Mouse (Mus musculus) stomach, embryonic 15.5 days (tissue): Measurements from ENCODE around the gene Rasa3. TPM values are rescaled to one million over a fixed set of nuclear protein-coding genes. Genes with fewer than 3 reads are reported as not detected.

ENCODE experiments used
- ATAC-seq: fragments of 200-750 bp; cut with Nextera tagmentation; 2 replicates; pipeline ENCODE4 v1.8.0; 2017; ENCODE audit warnings: low read depth, moderate number of reproducible peaks, moderate TSS enrichment; ENCODE audit not compliant: insufficient read depth, low FRiP score
- H3K27ac ChIP-seq: fragments of 300-500 bp; sonication (generic); 2 replicates; pipeline ENCODE4 v1.5.1; 2015; ENCODE audit warnings: mild to moderate bottlenecking, inconsistent platforms
- H3K27me3 ChIP-seq: fragments of 300-500 bp; sonication (generic); replicated peaks from 2 replicates; pipeline ENCODE4 v1.6.1; 2015; ENCODE audit warnings: inconsistent platforms
- H3K36me3 ChIP-seq: fragments of 300-500 bp; sonication (generic); 2 replicates; pipeline ENCODE4 v1.6.1; 2015; ENCODE audit warnings: inconsistent platforms
- H3K4me1 ChIP-seq: fragments of 300-500 bp; sonication (generic); 2 replicates; pipeline ENCODE4 v1.6.1; 2015; ENCODE audit warnings: inconsistent platforms
- H3K4me2 ChIP-seq: fragments of 300-500 bp; sonication (generic); 2 replicates; pipeline ENCODE4 v1.6.1; 2015; ENCODE audit warnings: mild to moderate bottlenecking, inconsistent platforms
- H3K4me3 ChIP-seq: fragments of 300-500 bp; sonication (generic); replicated peaks from 2 replicates; pipeline ENCODE4 v1.5.1; 2015; ENCODE audit warnings: inconsistent platforms
- H3K9ac ChIP-seq: fragments of 300-500 bp; sonication (generic); 2 replicates; pipeline ENCODE4 v1.6.1; 2015; ENCODE audit warnings: inconsistent platforms
- H3K9me3 ChIP-seq: fragments of 300-500 bp; sonication (generic); 2 replicates; pipeline ENCODE4 v1.6.1; 2016; ENCODE audit warnings: inconsistent platforms
- WGBS: fragments of 180-500 bp; shearing (Covaris S2); methylation state at CpG from one replicate; pipeline ENCODE4 v1.1.7; 2015; 5-methylcytosine and 5-hydroxymethylcytosine counted together
- polyA plus RNA-seq: library from polyadenylated mRNA; unstranded; fragments of >200 nt; fragmentation: Nextera tagmentation; extraction: Ambion mirVana; gene quantifications from 2 replicates; pipeline ENCODE4 v1.2.1, GENCODE M21; 2015

Rasa3 gene
- polyA plus RNA-seq, 1 experiment from 2014 or later: 26.0 TPM

GRCm38 (mm10) chr8:13684131-13684530 lies 6.7 kb upstream of the Rasa3 start:
- peaks cover 17% of the 10 kb centered on the region for H3K4me1 ChIP-seq
- 26% methylated on average over 7 of the region's 7 CpGs for WGBS
- no peak overlapping the region for H3K4me2 ChIP-seq
- no peak overlapping the region for H3K27ac ChIP-seq
- no peaks in the 10 kb centered on the region for H3K36me3 ChIP-seq
- no peak for ATAC-seq
- H3K4me3 ChIP-seq: no peak overlapping the region
- H3K9ac ChIP-seq: no peak overlapping the region
- H3K9me3 ChIP-seq: no peaks in the 10 kb centered on the region
- 0 out of 2 replicates have a peak, but pooled peaks cover 4% of the 10 kb centered on the region for H3K27me3 ChIP-seq

GRCm38 (mm10) chr8:13678182-13678581 lies 779 bp upstream of the Rasa3 start:
- Histone ChIP-seq H3K9ac (no peak overlapping the region), H3K27me3 (0 out of 2 replicates have a peak, but pooled peaks cover 6% of the 10 kb centered on the region), H3K4me2 (peak overlapping the region; percentile 86), H3K4me1 (peaks cover 20% of the 10 kb centered on the region), H3K9me3 (no peaks in the 10 kb centered on the region), H3K36me3 (no peaks in the 10 kb centered on the region), H3K4me3 (peak overlapping the region; percentile 72), H3K27ac (no peak overlapping the region)
- WGBS: 34% methylated on average over 8 of the region's 8 CpGs
- ATAC-seq: no peak

GRCm38 (mm10) chr8:13676701-13677412 lies 546 bp downstream of the Rasa3 start:
- peak overlapping the region; percentile 42 for H3K9ac ChIP-seq
- H3K36me3 ChIP-seq: no peaks in the 10 kb centered on the region
- H3K27ac ChIP-seq: peak overlapping the region; percentile 85
- peak; percentile 38 for ATAC-seq
- peaks cover 20% of the 10 kb centered on the region for H3K4me1 ChIP-seq
- no peaks in the 10 kb centered on the region for H3K9me3 ChIP-seq
- H3K4me3 ChIP-seq: peak overlapping the region; percentile 72
- H3K27me3 ChIP-seq: 0 out of 2 replicates have a peak, but pooled peaks cover 6% of the 10 kb centered on the region
- peak overlapping the region; percentile 86 for H3K4me2 ChIP-seq
- under 1% methylated on average over 47 of the region's 47 CpGs for WGBS

GRCm38 (mm10) chr8:13676302-13676700 lies 1.1 kb downstream of the Rasa3 start:
- H3K27me3 ChIP-seq: 0 out of 2 replicates have a peak, but pooled peaks cover 6% of the 10 kb centered on the region
- under 1% methylated on average over 12 of the region's 12 CpGs for WGBS
- H3K9me3 ChIP-seq: no peaks in the 10 kb centered on the region
- no peak for ATAC-seq
- H3K36me3 ChIP-seq: no peaks in the 10 kb centered on the region
- peaks cover 20% of the 10 kb centered on the region for H3K4me1 ChIP-seq
- H3K27ac ChIP-seq: peak overlapping the region; percentile 85
- H3K4me2 ChIP-seq: peak overlapping the region; percentile 86
- peak overlapping the region; percentile 72 for H3K4me3 ChIP-seq
- peak overlapping the region; percentile 42 for H3K9ac ChIP-seq

- 0 out of 2 replicates have a peak, but pooled peaks cover 6% of the 10 kb centered on the region for H3K27me3 ChIP-seq
- peak overlapping the region; percentile 72 for H3K4me3 ChIP-seq
- no peak for ATAC-seq
- WGBS: 38% methylated on average over 8 of the region's 8 CpGs
- H3K9me3 ChIP-seq: no peaks in the 10 kb centered on the region
- peak overlapping the region; percentile 86 for H3K4me2 ChIP-seq
- H3K36me3 ChIP-seq: no peaks in the 10 kb centered on the region
- peak overlapping the region; percentile 85 for H3K27ac ChIP-seq
- H3K9ac ChIP-seq: peak overlapping the region; percentile 42; the same call in 1 of the 2 replicates
- H3K4me1 ChIP-seq: peaks cover 27% of the 10 kb centered on the region
These were observed 1.9 kb downstream of the Rasa3 start for GRCm38 (mm10) chr8:13675524-13675923.

GRCm38 (mm10) chr8:13675121-13675520 lies 2.3 kb downstream of the Rasa3 start:
- peak overlapping the region; percentile 3; the same call in 1 of the 2 replicates for H3K9ac ChIP-seq
- H3K27ac ChIP-seq: peak overlapping the region; percentile 23; the same call in 1 of the 2 replicates
- 47% methylated on average over 4 of the region's 4 CpGs for WGBS
- peak overlapping the region; percentile 72 for H3K4me3 ChIP-seq
- peak overlapping the region; percentile 86 for H3K4me2 ChIP-seq
- H3K27me3 ChIP-seq: 0 out of 2 replicates have a peak, but pooled peaks cover 6% of the 10 kb centered on the region
- ATAC-seq: no peak
- peaks cover 30% of the 10 kb centered on the region for H3K4me1 ChIP-seq
- no peaks in the 10 kb centered on the region for H3K36me3 ChIP-seq
- no peaks in the 10 kb centered on the region for H3K9me3 ChIP-seq

- Histone ChIP-seq H3K4me2 (peak overlapping the region; percentile 86), H3K4me1 (peaks cover 30% of the 10 kb centered on the region), H3K4me3 (no peak overlapping the region), H3K27ac (peak overlapping the region; percentile 23), H3K36me3 (no peaks in the 10 kb centered on the region), H3K9ac (no peak overlapping the region), H3K9me3 (no peaks in the 10 kb centered on the region), H3K27me3 (0 out of 2 replicates have a peak, but pooled peaks cover 5% of the 10 kb centered on the region)
- WGBS: 53% methylated on average over 12 of the region's 12 CpGs
- no peak for ATAC-seq
These were observed 3.0 kb downstream of the Rasa3 start for GRCm38 (mm10) chr8:13674294-13675010.

GRCm38 (mm10) chr8:13673215-13673614 lies 4.2 kb downstream of the Rasa3 start:
- H3K4me3 ChIP-seq: no peak overlapping the region
- 68% methylated on average over 4 of the region's 4 CpGs for WGBS
- H3K27ac ChIP-seq: peak overlapping the region; percentile 19; the same call in 1 of the 2 replicates
- no peaks in the 10 kb centered on the region for H3K36me3 ChIP-seq
- H3K9ac ChIP-seq: no peak overlapping the region
- no peak for ATAC-seq
- no peaks in the 10 kb centered on the region for H3K27me3 ChIP-seq
- H3K4me2 ChIP-seq: no peak overlapping the region
- H3K9me3 ChIP-seq: no peaks in the 10 kb centered on the region
- H3K4me1 ChIP-seq: peaks cover 39% of the 10 kb centered on the region

GRCm38 (mm10) chr8:13671246-13672003 lies 6.0 kb downstream of the Rasa3 start:
- ATAC-seq: no peak
- H3K4me2 ChIP-seq: no peak overlapping the region
- no peaks in the 10 kb centered on the region for H3K36me3 ChIP-seq
- WGBS: 83% methylated on average over 10 of the region's 10 CpGs
- peaks cover 44% of the 10 kb centered on the region for H3K4me1 ChIP-seq
- H3K4me3 ChIP-seq: no peak overlapping the region
- H3K9me3 ChIP-seq: no peaks in the 10 kb centered on the region
- no peak overlapping the region for H3K27ac ChIP-seq
- no peak overlapping the region for H3K9ac ChIP-seq
- H3K27me3 ChIP-seq: no peaks in the 10 kb centered on the region

GRCm38 (mm10) chr8:13670011-13670471 lies 7.4 kb downstream of the Rasa3 start:
- Histone ChIP-seq H3K4me3 (no peak overlapping the region), H3K27me3 (no peaks in the 10 kb centered on the region), H3K9ac (no peak overlapping the region), H3K4me1 (peaks cover 43% of the 10 kb centered on the region), H3K9me3 (no peaks in the 10 kb centered on the region), H3K4me2 (no peak overlapping the region), H3K36me3 (no peaks in the 10 kb centered on the region), H3K27ac (peak overlapping the region; percentile 3; the same call in 1 of the 2 replicates)
- 69% methylated on average over 17 of the region's 17 CpGs for WGBS
- ATAC-seq: no peak

- Histone ChIP-seq H3K27ac (peak overlapping the region; percentile 89), H3K9me3 (no peaks in the 10 kb centered on the region), H3K4me2 (0 out of 2 replicates have a peak overlapping the region, but pooled peaks have one; percentile 8), H3K9ac (no peak overlapping the region), H3K4me1 (peaks cover 38% of the 10 kb centered on the region), H3K4me3 (no peak overlapping the region), H3K36me3 (no peaks in the 10 kb centered on the region), H3K27me3 (no peaks in the 10 kb centered on the region)
- WGBS: 25% methylated on average over 10 of the region's 10 CpGs
- ATAC-seq: peak; percentile 44; the same call in 1 of the 2 replicates
These were observed 9.0 kb downstream of the Rasa3 start for GRCm38 (mm10) chr8:13668367-13668766.
